In the genomic region with DNA sequence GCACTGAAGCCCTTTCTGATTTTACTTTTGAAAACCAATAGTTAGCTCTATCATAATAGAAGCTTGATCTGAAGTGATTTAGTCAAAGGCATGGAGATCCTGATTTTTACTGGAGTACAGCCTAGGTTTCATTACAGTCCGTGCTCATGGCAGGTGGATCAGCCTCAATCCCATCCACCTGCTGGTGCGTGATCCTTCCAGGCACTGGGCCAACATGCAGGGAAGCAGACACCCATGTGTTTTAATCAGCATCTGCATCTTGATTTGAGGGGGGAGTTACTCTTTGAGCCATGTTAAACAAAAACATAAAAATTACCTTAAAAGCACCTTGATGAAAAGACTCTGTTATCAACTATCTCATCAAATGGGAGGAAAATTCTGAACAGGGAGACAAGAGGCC, we compare ENCODE assay signal across 27 mouse cellular contexts.
"Had no signal": no experiment of that assay in that cellular context is flagged by ENCODE, and none has a peak within 500 bp of the region (broad histone marks: within the 10 kb centered on the region; RNA-seq: fewer than 3 reads in every experiment).

No protein-coding gene starts in this region.

- DNase-seq: gastrocnemius, adult 2 months; gastrocnemius, postnatal 10 days; gastrocnemius, postnatal 25 days; heart, adult 18-20 months; heart, postnatal 10 days; heart, postnatal 4 days; kidney, adult 11 months; kidney, adult 2 months; kidney, adult 9 months; kidney, postnatal 14 days; kidney, postnatal 36 days; layer of hippocampus, adult 9-11 months; layer of hippocampus, postnatal 36 days had no signal

- H3K27ac ChIP-seq: gastrocnemius, adult 2 months; heart, embryonic 10.5 days; hindbrain, embryonic 10.5 days; hindbrain, embryonic 12.5 days; hindbrain, embryonic 14.5 days; intestine, embryonic 15.5 days; kidney, embryonic 15.5 days; kidney, postnatal 0 days; limb, embryonic 13.5 days; limb, embryonic 15.5 days; liver, embryonic 12.5 days; liver, embryonic 14.5 days had no signal

- H3K4me1 ChIP-seq: heart, embryonic 10.5 days; heart, embryonic 12.5 days; hindbrain, embryonic 10.5 days; hindbrain, embryonic 12.5 days; intestine, embryonic 15.5 days; kidney, embryonic 15.5 days; limb, embryonic 13.5 days; limb, embryonic 15.5 days; liver, embryonic 12.5 days had no signal

- H3K9me3 ChIP-seq: heart, embryonic 10.5 days; heart, embryonic 12.5 days; hindbrain, embryonic 10.5 days; hindbrain, embryonic 12.5 days; intestine, embryonic 15.5 days; kidney, embryonic 15.5 days; limb, embryonic 13.5 days; limb, embryonic 15.5 days; liver, embryonic 12.5 days had no signal

- H3K36me3 ChIP-seq: heart, embryonic 10.5 days; heart, embryonic 12.5 days; hindbrain, embryonic 10.5 days; hindbrain, embryonic 12.5 days; intestine, embryonic 15.5 days; kidney, embryonic 15.5 days; limb, embryonic 13.5 days; limb, embryonic 15.5 days; liver, embryonic 12.5 days had no signal

- H3K4me2 ChIP-seq: heart, embryonic 12.5 days; hindbrain, embryonic 12.5 days; hindbrain, embryonic 14.5 days; intestine, embryonic 15.5 days; kidney, embryonic 15.5 days; limb, embryonic 13.5 days; limb, embryonic 15.5 days; liver, embryonic 12.5 days had no signal

- H3K9ac ChIP-seq: heart, embryonic 12.5 days; hindbrain, embryonic 12.5 days; hindbrain, embryonic 14.5 days; intestine, embryonic 15.5 days; kidney, embryonic 15.5 days; limb, embryonic 13.5 days; limb, embryonic 15.5 days; liver, embryonic 12.5 days; liver, embryonic 14.5 days had no signal

- H3K27me3 ChIP-seq: heart, embryonic 12.5 days; hindbrain, embryonic 12.5 days; intestine, embryonic 15.5 days; kidney, embryonic 15.5 days; limb, embryonic 13.5 days; limb, embryonic 15.5 days; liver, embryonic 12.5 days had no signal

- ATAC-seq: hindbrain, embryonic 16.5 days; inflammation-experienced regulatory T-cells, adult 6 months; intestine, embryonic 15.5 days; liver, embryonic 12.5 days had no signal

- H3K4me3 ChIP-seq: gastrocnemius, adult 2 months; heart, embryonic 10.5 days; heart, embryonic 12.5 days; hindbrain, embryonic 10.5 days; hindbrain, embryonic 12.5 days; intestine, embryonic 15.5 days; kidney, embryonic 15.5 days; limb, embryonic 13.5 days; limb, embryonic 15.5 days; liver, embryonic 12.5 days had no signal
